Mouse (Mus musculus) C2C12 (cell line): Measurements from ENCODE around the gene Mctp2. TPM values are rescaled to one million over a fixed set of nuclear protein-coding genes. Genes with fewer than 3 reads are reported as not detected.
A peak's percentile ranks its signal among the peaks of the same experiment; 100 is the strongest.

Experiments used
- H3K27me3 ChIP-seq: one replicate; pipeline ENCODE4 v1.6.1; 2011; ENCODE audit not compliant: control insufficient read depth, insufficient read depth, insufficient read length
- H3K36me3 ChIP-seq: one replicate; pipeline ENCODE4 v1.6.1; 2011; ENCODE audit not compliant: control insufficient read depth, insufficient read depth
- H3K4me3 ChIP-seq: one replicate; pipeline ENCODE4 v1.5.1; 2011; ENCODE audit warnings: mild to moderate bottlenecking, control low read depth; ENCODE audit not compliant: poor library complexity, insufficient read depth, severe bottlenecking
- H3K79me2 ChIP-seq: one replicate; pipeline ENCODE4 v1.6.1; 2011; ENCODE audit not compliant: control insufficient read depth, insufficient read depth
- H3K79me3 ChIP-seq: one replicate; pipeline ENCODE4 v1.6.1; 2011; ENCODE audit warnings: low read depth, control low read depth
- H3ac ChIP-seq: one replicate; pipeline ENCODE3; 2011; ENCODE audit warnings: low read depth; ENCODE audit not compliant: control insufficient read depth, insufficient read length
- CEBPB ChIP-seq: IDR thresholded peaks from one replicate; pipeline ENCODE4 v1.6.1; 2011; ENCODE audit warnings: low read depth, mild to moderate bottlenecking, control low read depth, moderate library complexity
- CTCF ChIP-seq: IDR thresholded peaks from one replicate; pipeline ENCODE4 v1.5.1; 2011; ENCODE audit not compliant: control insufficient read depth, insufficient read depth, insufficient read length
- FOSL1 ChIP-seq: IDR thresholded peaks from one replicate; pipeline ENCODE4 v1.8.0; 2011; ENCODE audit warnings: mild to moderate bottlenecking, low read length; ENCODE audit not compliant: poor library complexity, insufficient read depth, severe bottlenecking
- MAX ChIP-seq: IDR thresholded peaks from one replicate; pipeline ENCODE4 v1.6.1; 2011; ENCODE audit warnings: mild to moderate bottlenecking, control low read depth
- MYOD1 ChIP-seq: IDR thresholded peaks from one replicate; pipeline ENCODE4 v1.6.1; 2011; ENCODE audit warnings: low read depth; ENCODE audit not compliant: control insufficient read depth, insufficient read length
- MYOG ChIP-seq: IDR thresholded peaks from one replicate; pipeline ENCODE4 v1.6.1; 2011; ENCODE audit not compliant: control insufficient read depth, insufficient read length; ENCODE audit errors: extremely low read depth
- USF1 ChIP-seq: IDR thresholded peaks from one replicate; pipeline ENCODE4 v1.6.1; 2011; ENCODE audit warnings: low read depth, mild to moderate bottlenecking, control low read depth, moderate library complexity
- polyA plus RNA-seq: library from polyadenylated mRNA; unstranded; fragments of >200 nt; fragmentation: generic; extraction: Trizol; gene quantifications from one replicate; pipeline ENCODE4 v1.2.1, GENCODE M21; 2012; ENCODE audit warnings: missing spikeins

Mctp2 gene
- polyA plus RNA-seq, 1 experiment: 0.81 TPM

DNA sequence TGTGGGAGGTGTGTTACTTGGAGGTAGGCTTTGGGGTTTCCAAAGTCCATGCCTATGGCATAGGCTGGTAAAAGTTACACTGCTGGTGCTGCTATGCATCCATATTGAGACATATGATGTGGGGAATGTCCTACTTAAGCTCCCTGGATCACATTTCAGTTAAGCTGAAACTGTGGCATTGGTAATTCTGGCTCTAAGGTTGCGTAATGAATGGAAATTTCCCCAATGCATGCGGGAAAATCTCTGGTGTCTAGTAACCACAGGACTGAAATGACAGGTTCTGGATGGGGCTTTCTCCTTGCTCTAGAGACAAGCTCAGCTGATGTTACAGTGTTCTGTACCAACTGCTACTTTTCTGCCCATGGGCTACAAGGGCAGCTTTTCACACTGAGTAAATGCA, 240.1 kb downstream of the Mctp2 start:
- no peaks in the 10 kb centered on the region for H3K79me2 ChIP-seq
- no peak overlapping the region for H3K4me3 ChIP-seq
- TF ChIP-seq FOSL1 (no peak), MAX (no peak), CEBPB (peak; percentile 73), USF1 (no peak), MYOG (no peak), CTCF (no peak), MYOD1 (no peak)
- no peaks in the 10 kb centered on the region for H3K36me3 ChIP-seq
- no peaks in the 10 kb centered on the region for H3K27me3 ChIP-seq
- no peak overlapping the region for H3ac ChIP-seq
- H3K79me3 ChIP-seq: no peaks in the 10 kb centered on the region

DNA sequence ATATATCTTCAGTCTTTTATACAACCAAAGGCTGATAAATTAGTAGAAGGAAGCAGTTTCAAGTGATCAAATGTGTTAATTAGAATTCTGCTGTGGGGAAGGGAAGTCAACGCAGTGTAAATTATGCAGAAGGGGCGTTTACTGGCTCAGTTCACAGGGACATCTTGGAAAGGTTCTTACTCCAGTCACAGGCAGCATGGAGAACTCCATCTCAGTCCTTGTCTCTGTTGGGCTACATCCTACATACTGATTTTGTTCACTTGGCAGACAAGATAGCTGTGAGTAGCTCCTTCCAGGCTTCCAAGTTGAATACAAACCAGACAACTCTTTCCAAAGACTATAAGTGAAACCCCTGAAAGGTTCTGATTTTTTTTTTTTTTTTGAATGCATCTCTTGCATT, 254.6 kb downstream of the Mctp2 start:
- Histone ChIP-seq H3K36me3 (no peaks in the 10 kb centered on the region), H3K79me2 (no peaks in the 10 kb centered on the region), H3ac (no peak overlapping the region), H3K79me3 (no peaks in the 10 kb centered on the region), H3K27me3 (no peaks in the 10 kb centered on the region), H3K4me3 (no peak overlapping the region)
- no peak for TF ChIP-seq CEBPB
- no peak for TF ChIP-seq CTCF
- TF ChIP-seq MYOD1: no peak
- no peak for TF ChIP-seq USF1
- TF ChIP-seq FOSL1: no peak
- TF ChIP-seq MYOG: no peak
- TF ChIP-seq MAX: no peak

DNA sequence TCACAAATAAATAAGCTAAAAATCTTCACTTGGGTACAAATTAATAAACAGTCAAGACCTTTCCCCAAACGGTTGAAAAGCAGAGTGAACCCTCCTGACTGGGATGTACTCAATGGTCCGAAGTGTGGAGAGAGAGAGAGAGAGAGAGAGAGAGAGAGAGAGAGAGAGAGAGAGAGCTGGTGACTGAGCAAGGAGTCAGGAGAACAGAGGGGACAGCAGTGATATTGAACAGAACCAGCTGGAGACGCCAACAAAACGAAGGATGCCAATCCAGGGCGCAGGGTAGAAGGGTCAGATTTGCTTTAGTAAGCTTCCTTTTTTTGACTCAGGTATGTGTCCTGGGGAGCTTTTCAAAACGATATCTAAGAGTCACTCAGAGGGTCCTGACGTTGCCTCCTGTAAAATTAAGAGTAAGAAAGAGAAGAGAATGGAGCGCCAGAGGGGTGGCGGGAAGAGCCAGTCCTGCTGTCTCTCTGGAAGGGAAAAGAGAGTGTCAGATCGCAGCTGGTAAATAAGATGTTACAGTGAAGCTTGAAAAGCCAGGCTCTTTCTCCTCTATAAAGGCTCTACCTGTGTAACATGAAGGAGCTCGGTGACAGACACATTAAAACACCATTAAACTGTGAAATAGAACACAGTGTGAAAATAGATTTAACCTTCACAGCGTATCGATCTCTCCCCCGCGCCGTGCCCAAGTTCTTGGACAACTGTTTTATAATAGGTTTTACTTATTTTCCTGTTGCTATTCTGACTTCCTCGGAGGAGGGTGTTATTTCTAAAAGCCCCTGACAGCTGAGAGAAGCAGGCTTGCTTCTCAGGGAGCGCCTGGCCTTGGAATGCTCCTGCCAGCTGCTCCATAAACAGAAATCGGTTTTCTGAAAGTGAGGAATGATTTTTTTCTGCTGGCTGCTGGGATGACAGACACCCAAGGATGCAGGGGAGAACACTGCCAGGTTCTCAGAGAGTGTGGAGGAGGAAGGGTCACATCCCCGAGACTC, 258.5 kb downstream of the Mctp2 start:
- Histone ChIP-seq H3K36me3 (no peaks in the 10 kb centered on the region), H3K79me2 (no peaks in the 10 kb centered on the region), H3ac (no peak overlapping the region), H3K4me3 (no peak overlapping the region), H3K27me3 (no peaks in the 10 kb centered on the region), H3K79me3 (no peaks in the 10 kb centered on the region)
- no peak for TF ChIP-seq MYOG
- TF ChIP-seq USF1: no peak
- TF ChIP-seq CEBPB: no peak
- TF ChIP-seq MYOD1: no peak
- no peak for TF ChIP-seq MAX
- TF ChIP-seq CTCF: no peak
- no peak for TF ChIP-seq FOSL1
